Mouse (Mus musculus): Measurements from ENCODE around the gene Gramd1b. TPM values are rescaled to one million over a fixed set of nuclear protein-coding genes. Genes with fewer than 3 reads are reported as not detected.

Gramd1b gene
- polyA plus RNA-seq, 1 experiment from 2014 or later, result 2.2 TPM

GRCm38 (mm10) chr9:40389669-40390395, 141.4 kb downstream of the Gramd1b start:
- DNase-seq (ENCODE audit: low spot score) (no peak), ATAC-seq (no peak)
- 88% methylated on average over 8 of the region's 8 CpGs for WGBS

DNA sequence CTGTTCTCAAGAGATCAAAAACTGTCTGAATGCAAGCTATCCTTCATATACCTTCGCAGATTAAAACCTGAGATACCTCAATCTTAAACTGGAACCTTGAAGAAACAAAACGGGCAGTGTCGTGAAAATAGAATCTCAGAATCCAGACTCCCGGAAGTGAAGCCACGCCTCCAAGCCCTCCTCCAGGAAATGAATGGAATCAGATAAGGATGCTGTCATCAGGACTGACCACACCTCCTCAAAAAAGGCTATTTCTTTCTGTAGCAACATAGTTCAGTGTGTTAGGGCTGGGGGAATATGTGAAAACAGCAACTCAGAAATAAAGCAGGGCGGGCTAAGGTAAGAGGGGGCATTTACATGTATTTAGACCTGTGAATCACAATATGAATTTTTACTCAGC, 142.0 kb downstream of the Gramd1b start:
- DNase-seq (ENCODE audit: low spot score) (no peak), ATAC-seq (no peak)
- Histone ChIP-seq H3K36me3 (ENCODE audit: insufficient read depth, low read length) (no peaks in the 10 kb centered on the region), H3K4me3 (ENCODE audit: low read depth, low read length) (no peak overlapping the region), H3K4me2 (replicated peaks; ENCODE audit: low read depth, low read length) (no peak overlapping the region), H3K27ac (ENCODE audit: low read length) (no peak overlapping the region), H3K27me3 (replicated peaks; ENCODE audit: insufficient read depth, low read length) (no peaks in the 10 kb centered on the region), H3K4me1 (ENCODE audit: insufficient read depth, low read depth, low read length) (no peaks in the 10 kb centered on the region), H3K9me3 (ENCODE audit: low read length) (no peaks in the 10 kb centered on the region), H3K9ac (replicated peaks; ENCODE audit: low read depth) (no peak overlapping the region)
- no peak for TF ChIP-seq EP300 (IDR thresholded peaks at IDR 0.05)
- no peak for TF ChIP-seq CTCF (IDR thresholded peaks at IDR 0.05)
- WGBS, result 65% methylated on average over 6 of the region's 6 CpGs

More at GRCm38 (mm10) chr9:40389669-40390395, 141.4 kb downstream of the Gramd1b start:
- Histone ChIP-seq H3K27me3 (replicated peaks; ENCODE audit: insufficient read depth, low read length) (no peaks in the 10 kb centered on the region), H3K4me3 (ENCODE audit: low read depth, low read length) (no peak overlapping the region), H3K9ac (replicated peaks; ENCODE audit: low read depth) (no peak overlapping the region), H3K36me3 (ENCODE audit: insufficient read depth, low read length) (no peaks in the 10 kb centered on the region), H3K9me3 (ENCODE audit: low read length) (no peaks in the 10 kb centered on the region), H3K4me2 (replicated peaks; ENCODE audit: low read depth, low read length) (no peak overlapping the region), H3K4me1 (ENCODE audit: insufficient read depth, low read depth, low read length) (no peaks in the 10 kb centered on the region), H3K27ac (ENCODE audit: low read length) (no peak overlapping the region)
- TF ChIP-seq CTCF (IDR thresholded peaks at IDR 0.05), result no peak
- no peak for TF ChIP-seq EP300 (IDR thresholded peaks at IDR 0.05)

- Histone ChIP-seq H3K27me3 (replicated peaks; ENCODE audit: insufficient read depth, low read length) (no peaks in the 10 kb centered on the region), H3K9ac (replicated peaks; ENCODE audit: low read depth) (no peak overlapping the region), H3K27ac (ENCODE audit: low read length) (no peak overlapping the region), H3K4me2 (replicated peaks; ENCODE audit: low read depth, low read length) (no peak overlapping the region), H3K9me3 (ENCODE audit: low read length) (no peaks in the 10 kb centered on the region), H3K4me1 (ENCODE audit: insufficient read depth, low read depth, low read length) (no peaks in the 10 kb centered on the region), H3K36me3 (ENCODE audit: insufficient read depth, low read length) (no peaks in the 10 kb centered on the region), H3K4me3 (ENCODE audit: low read depth, low read length) (no peak overlapping the region)
- 81% methylated on average over 5 of the region's 5 CpGs for WGBS
- no peak for ATAC-seq
- no peak for DNase-seq (ENCODE audit: low spot score)
- TF ChIP-seq EP300 (IDR thresholded peaks at IDR 0.05) (no peak), CTCF (IDR thresholded peaks at IDR 0.05) (no peak)
These were observed 146.4 kb downstream of the Gramd1b start for GRCm38 (mm10) chr9:40384781-40385180.

DNA sequence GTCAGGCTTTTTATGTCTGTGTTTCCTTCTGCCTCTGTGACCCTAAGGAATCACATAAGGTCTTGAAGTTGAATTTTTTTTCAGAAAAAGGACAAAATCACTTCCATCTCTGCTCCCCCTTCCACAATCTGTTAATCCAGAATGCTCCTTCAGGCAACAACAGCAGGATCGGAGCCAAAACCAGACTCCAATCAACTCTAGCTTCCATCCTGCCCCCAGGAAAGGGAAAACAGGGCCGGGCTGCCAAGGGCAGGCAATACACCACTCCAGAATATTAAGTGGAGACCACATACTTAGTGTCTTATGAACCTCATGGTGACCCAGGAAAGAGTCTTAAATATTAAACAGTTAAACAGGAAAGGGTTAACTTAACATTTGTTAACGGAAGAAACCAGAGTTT, 148.7 kb downstream of the Gramd1b start:
- no peak for ATAC-seq
- no peaks in the 10 kb centered on the region for H3K36me3 ChIP-seq (ENCODE audit: insufficient read depth, low read length)
- DNase-seq (ENCODE audit: low spot score), result no peak
- H3K27ac ChIP-seq (ENCODE audit: low read length), result no peak overlapping the region
- no peak overlapping the region for H3K4me3 ChIP-seq (ENCODE audit: low read depth, low read length)
- H3K4me2 ChIP-seq (replicated peaks; ENCODE audit: low read depth, low read length), result no peak overlapping the region
- no peak for TF ChIP-seq EP300 (IDR thresholded peaks at IDR 0.05)
- no peak for TF ChIP-seq CTCF (IDR thresholded peaks at IDR 0.05)
- no peaks in the 10 kb centered on the region for H3K4me1 ChIP-seq (ENCODE audit: insufficient read depth, low read depth, low read length)
- H3K9ac ChIP-seq (replicated peaks; ENCODE audit: low read depth), result no peak overlapping the region
- H3K27me3 ChIP-seq (replicated peaks; ENCODE audit: insufficient read depth, low read length), result no peaks in the 10 kb centered on the region
- WGBS, result 65% methylated on average over 3 of the region's 3 CpGs
- no peaks in the 10 kb centered on the region for H3K9me3 ChIP-seq (ENCODE audit: low read length)

GRCm38 (mm10) chr9:40381416-40382411, 149.5 kb downstream of the Gramd1b start:
- H3K36me3 ChIP-seq (ENCODE audit: insufficient read depth, low read length), result no peaks in the 10 kb centered on the region
- H3K4me1 ChIP-seq (ENCODE audit: insufficient read depth, low read depth, low read length), result no peaks in the 10 kb centered on the region
- H3K27ac ChIP-seq (ENCODE audit: low read length), result no peak overlapping the region
- DNase-seq (ENCODE audit: low spot score), result peak; percentile 50
- no peaks in the 10 kb centered on the region for H3K9me3 ChIP-seq (ENCODE audit: low read length)
- H3K4me3 ChIP-seq (ENCODE audit: low read depth, low read length), result no peak overlapping the region
- no peak for TF ChIP-seq EP300 (IDR thresholded peaks at IDR 0.05)
- TF ChIP-seq CTCF (IDR thresholded peaks at IDR 0.05), result no peak
- ATAC-seq, result peak; percentile 60
- WGBS, result 33% methylated on average over 15 of the region's 15 CpGs
- no peaks in the 10 kb centered on the region for H3K27me3 ChIP-seq (replicated peaks; ENCODE audit: insufficient read depth, low read length)
- no peak overlapping the region for H3K9ac ChIP-seq (replicated peaks; ENCODE audit: low read depth)
- H3K4me2 ChIP-seq (replicated peaks; ENCODE audit: low read depth, low read length), result no peak overlapping the region

GRCm38 (mm10) chr9:40376711-40377410, 154.3 kb downstream of the Gramd1b start:
- H3K4me3 ChIP-seq (ENCODE audit: low read depth, low read length), result no peak overlapping the region
- 64% methylated on average over 9 of the region's 9 CpGs for WGBS
- no peaks in the 10 kb centered on the region for H3K27me3 ChIP-seq (replicated peaks; ENCODE audit: insufficient read depth, low read length)
- no peak for ATAC-seq
- no peak overlapping the region for H3K9ac ChIP-seq (replicated peaks; ENCODE audit: low read depth)
- TF ChIP-seq EP300 (IDR thresholded peaks at IDR 0.05) (no peak), CTCF (IDR thresholded peaks at IDR 0.05) (no peak)
- H3K4me2 ChIP-seq (replicated peaks; ENCODE audit: low read depth, low read length), result no peak overlapping the region
- H3K36me3 ChIP-seq (ENCODE audit: insufficient read depth, low read length), result no peaks in the 10 kb centered on the region
- no peaks in the 10 kb centered on the region for H3K4me1 ChIP-seq (ENCODE audit: insufficient read depth, low read depth, low read length)
- H3K27ac ChIP-seq (ENCODE audit: low read length), result no peak overlapping the region
- DNase-seq (ENCODE audit: low spot score), result no peak
- H3K9me3 ChIP-seq (ENCODE audit: low read length), result no peaks in the 10 kb centered on the region
